Mouse (Mus musculus) embryonic facial prominence, embryonic 11.5 days (tissue): ENCODE results near the gene Elmo1. TPM values are rescaled to one million over a fixed set of nuclear protein-coding genes. Genes with fewer than 3 reads are reported as not detected.
"Not testable (repeated sequence)": the region's sequence is repeated elsewhere in the genome, so short reads cannot be mapped to it uniquely, and the experiment has no call there.

ENCODE experiments used
- ATAC-seq: fragments of 200-750 bp; cut with Nextera tagmentation; replicated peaks from 2 replicates; pipeline ENCODE4 v1.8.0; 2017; ENCODE audit warnings: low read depth; ENCODE audit not compliant: insufficient number of reproducible peaks, low FRiP score, low TSS enrichment
- DNase-seq: peaks from one replicate; pipeline ENCODE4 v3.0.0-alpha.2; 2015; ENCODE audit warnings: low spot score
- H3K27ac ChIP-seq: fragments of 300-500 bp; sonication (generic); replicated peaks from 2 replicates; pipeline ENCODE4 v1.5.1; 2014; ENCODE audit warnings: mild to moderate bottlenecking, low read depth, low read length, control low read depth
- H3K27me3 ChIP-seq: fragments of 300-500 bp; sonication (generic); 2 replicates; pipeline ENCODE4 v1.6.1; 2014; ENCODE audit warnings: mild to moderate bottlenecking, low read length, moderate library complexity, mixed read lengths; ENCODE audit not compliant: control insufficient read depth, insufficient read depth
- H3K36me3 ChIP-seq: fragments of 300-500 bp; sonication (generic); replicated peaks from 2 replicates; pipeline ENCODE4 v1.6.1; 2014; ENCODE audit warnings: low read depth, mild to moderate bottlenecking, low read length, moderate library complexity, mixed read lengths; ENCODE audit not compliant: control insufficient read depth, insufficient read depth
- H3K4me1 ChIP-seq: fragments of 300-500 bp; sonication (generic); 2 replicates; pipeline ENCODE4 v1.6.1; 2014; ENCODE audit warnings: low read length, mixed read lengths; ENCODE audit not compliant: control insufficient read depth, insufficient read depth
- H3K4me2 ChIP-seq: fragments of 300-500 bp; sonication (generic); 2 replicates; pipeline ENCODE4 v1.6.1; 2014; ENCODE audit warnings: low read depth, mild to moderate bottlenecking, control low read depth, low read length, moderate library complexity
- H3K4me3 ChIP-seq: fragments of 300-500 bp; sonication (generic); 2 replicates; pipeline ENCODE4 v1.5.1; 2014; ENCODE audit warnings: low read depth, low read length, control low read depth
- H3K9ac ChIP-seq: fragments of 300-500 bp; sonication (generic); replicated peaks from 2 replicates; pipeline ENCODE4 v1.6.1; 2014; ENCODE audit warnings: mild to moderate bottlenecking, control low read depth, low read length
- H3K9me3 ChIP-seq: fragments of 300-500 bp; sonication (generic); replicated peaks from 2 replicates; pipeline ENCODE4 v1.6.1; 2016; ENCODE audit warnings: mild to moderate bottlenecking, low read length, inconsistent platforms, mixed read lengths; ENCODE audit not compliant: control insufficient read depth
- WGBS: fragments of 180-500 bp; shearing (Covaris S2); extraction: QIAGEN DNeasy Blood & Tissue Kit; methylation state at CpG from one replicate; pipeline ENCODE4 v1.1.7; 2014; 5-methylcytosine and 5-hydroxymethylcytosine counted together
- polyA plus RNA-seq: library from polyadenylated mRNA; unstranded; fragments of >200 nt; fragmentation: Nextera tagmentation; extraction: Ambion mirVana; gene quantifications from 2 replicates; pipeline ENCODE4 v1.2.1, GENCODE M21; 2014

The Elmo1 gene
- polyA plus RNA-seq, 1 experiment from 2014 or later, result 8.8 TPM

DNA sequence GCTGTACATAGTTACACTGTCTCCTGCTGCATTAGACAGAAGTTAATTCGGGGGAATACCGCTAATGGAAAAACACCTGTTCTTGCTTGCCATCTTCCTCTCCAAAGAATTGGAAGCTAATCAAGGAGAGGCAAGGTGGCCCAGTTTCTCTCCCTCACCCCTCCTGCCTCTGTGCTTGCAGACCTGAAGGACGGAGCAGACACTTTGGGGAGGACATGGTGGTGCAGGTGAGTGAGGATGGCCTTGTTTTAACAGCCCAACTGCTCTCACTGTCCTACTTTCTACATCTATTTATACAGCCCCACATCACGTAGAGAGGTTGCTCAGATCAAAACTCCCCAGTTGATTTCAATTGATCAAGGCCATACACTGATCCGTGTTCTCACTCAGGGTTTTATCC lies 529.5 kb downstream of the Elmo1 start:
- Histone ChIP-seq H3K9ac (no peak overlapping the region), H3K27me3 (no peaks in the 10 kb centered on the region), H3K36me3 (no peaks in the 10 kb centered on the region), H3K4me1 (no peaks in the 10 kb centered on the region), H3K4me3 (no peak overlapping the region), H3K27ac (no peak overlapping the region), H3K4me2 (no peak overlapping the region), H3K9me3 (no peaks in the 10 kb centered on the region)
- ATAC-seq (no peak), DNase-seq (no peak)
- 88% methylated on average over 5 of the region's 5 CpGs for WGBS

DNA sequence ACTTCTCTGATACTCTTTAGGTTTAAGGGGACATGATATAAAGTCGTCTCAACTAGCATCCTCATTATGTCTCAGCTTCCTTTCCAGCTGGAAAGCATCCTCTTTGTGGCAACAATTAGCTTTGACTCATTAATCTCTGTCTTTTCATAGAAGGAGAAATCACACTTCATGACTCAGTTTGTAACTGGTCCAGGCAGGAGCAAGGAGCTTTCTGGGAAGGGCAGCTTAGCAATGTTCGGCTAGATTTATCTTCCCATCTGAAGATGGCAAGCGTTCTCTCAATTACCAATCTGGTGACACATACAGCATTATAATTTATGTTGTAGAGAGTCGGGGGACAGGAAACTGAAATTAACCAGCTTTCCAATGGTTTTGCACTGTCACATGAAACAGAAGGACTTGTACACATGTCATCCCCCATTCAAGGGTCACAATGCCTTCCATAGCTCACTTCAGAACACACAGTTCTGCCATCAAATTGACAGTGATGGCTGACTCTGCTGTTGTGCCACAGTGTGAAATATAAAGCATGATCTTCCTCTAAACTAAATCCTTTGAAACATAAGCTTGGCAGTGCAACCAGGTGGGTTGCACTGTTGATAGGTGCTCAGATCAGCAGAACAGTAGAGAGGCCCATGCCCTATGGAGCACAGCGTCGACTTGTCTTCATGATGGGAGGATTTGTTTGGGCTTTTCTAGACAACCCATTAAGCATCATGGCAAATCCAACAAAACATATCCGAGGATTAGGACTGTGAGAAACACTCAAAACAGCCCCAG lies 532.9 kb downstream of the Elmo1 start:
- ATAC-seq (no peak), DNase-seq (no peak)
- H3K9ac ChIP-seq, result no peak overlapping the region
- no peak overlapping the region for H3K27ac ChIP-seq
- H3K4me1 ChIP-seq, result no peaks in the 10 kb centered on the region
- no peaks in the 10 kb centered on the region for H3K36me3 ChIP-seq
- no peaks in the 10 kb centered on the region for H3K9me3 ChIP-seq
- WGBS, result 81% methylated on average over 7 of the region's 7 CpGs
- no peak overlapping the region for H3K4me2 ChIP-seq
- H3K4me3 ChIP-seq, result no peak overlapping the region
- H3K27me3 ChIP-seq, result no peaks in the 10 kb centered on the region

DNA sequence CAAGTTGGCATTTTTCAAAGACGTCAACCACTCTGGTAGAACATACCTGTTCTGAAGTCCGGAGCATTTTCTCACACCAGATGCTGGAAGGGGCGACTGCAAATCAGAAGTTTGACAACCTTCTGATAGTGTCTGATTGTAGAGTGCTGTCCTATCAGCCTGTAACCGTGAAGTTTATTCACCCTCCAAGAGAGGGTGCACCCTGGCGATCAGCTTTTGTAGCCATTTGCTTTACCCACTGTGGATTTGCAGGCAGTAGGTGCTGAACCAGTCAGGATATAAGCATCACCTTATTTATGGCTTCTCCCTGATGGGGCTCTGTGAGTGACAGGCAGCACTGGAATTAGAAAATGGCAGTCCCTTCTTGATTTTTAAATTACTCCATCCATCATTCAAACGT lies 537.4 kb downstream of the Elmo1 start:
- no peaks in the 10 kb centered on the region for H3K36me3 ChIP-seq
- H3K4me1 ChIP-seq, result no peaks in the 10 kb centered on the region
- no peaks in the 10 kb centered on the region for H3K9me3 ChIP-seq
- no peak overlapping the region for H3K4me2 ChIP-seq
- DNase-seq (no peak), ATAC-seq (no peak)
- no peak overlapping the region for H3K9ac ChIP-seq
- no peak overlapping the region for H3K4me3 ChIP-seq
- 90% methylated on average over 6 of the region's 6 CpGs for WGBS
- H3K27me3 ChIP-seq, result no peaks in the 10 kb centered on the region
- H3K27ac ChIP-seq, result no peak overlapping the region

DNA sequence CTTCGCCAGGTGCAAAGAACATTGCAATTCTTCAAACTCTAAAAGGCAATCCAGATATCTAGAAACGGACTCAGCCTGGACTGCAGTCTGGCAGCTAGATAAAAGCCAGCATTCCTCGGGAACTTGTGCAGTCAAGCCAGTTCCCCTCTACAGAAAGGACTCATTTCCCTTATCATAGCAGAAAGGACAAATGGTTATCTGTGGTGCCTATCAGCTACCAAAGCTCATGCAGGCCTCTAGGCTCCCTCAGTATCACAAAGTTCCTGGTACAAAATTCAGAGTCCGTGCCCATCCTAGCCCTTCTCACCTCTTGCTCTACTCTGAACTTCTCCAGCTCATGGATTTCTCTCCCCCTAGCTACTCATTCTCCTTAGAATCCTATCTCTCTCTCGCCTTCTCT lies 542.1 kb downstream of the Elmo1 start:
- Histone ChIP-seq H3K36me3 (no peaks in the 10 kb centered on the region), H3K9me3 (no peaks in the 10 kb centered on the region), H3K27ac (no peak overlapping the region), H3K4me3 (no peak overlapping the region), H3K9ac (no peak overlapping the region), H3K27me3 (no peaks in the 10 kb centered on the region), H3K4me1 (no peaks in the 10 kb centered on the region), H3K4me2 (no peak overlapping the region)
- ATAC-seq, result no peak
- 74% methylated on average over 5 of the region's 5 CpGs for WGBS
- DNase-seq, result no peak

DNA sequence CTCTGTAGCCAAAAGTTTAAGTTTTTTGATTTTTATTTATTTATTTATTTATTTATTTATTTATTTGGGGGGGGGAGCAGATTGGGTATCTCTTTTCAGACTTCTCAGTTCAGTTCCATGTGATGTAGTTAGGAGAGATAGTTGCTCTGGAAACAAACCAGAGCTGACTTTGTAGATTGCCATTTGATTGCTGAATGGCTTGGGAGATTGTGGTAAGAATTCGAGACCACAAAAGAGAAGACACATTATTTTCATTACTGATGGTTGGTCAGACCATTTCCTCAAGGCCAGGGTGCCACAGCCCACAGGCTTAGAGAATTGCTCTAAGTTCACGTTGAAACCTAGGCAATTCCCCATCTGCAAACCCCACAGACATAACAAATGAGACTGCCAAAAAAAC lies 544.3 kb downstream of the Elmo1 start:
- ATAC-seq, H3K9ac ChIP-seq, H3K4me2 ChIP-seq, H3K36me3 ChIP-seq, H3K4me1 ChIP-seq, H3K27ac ChIP-seq, DNase-seq, H3K4me3 ChIP-seq, H3K27me3 ChIP-seq, H3K9me3 ChIP-seq: not testable (repeated sequence)
- 93% methylated on average over 1 of the region's 2 CpGs for WGBS

DNA sequence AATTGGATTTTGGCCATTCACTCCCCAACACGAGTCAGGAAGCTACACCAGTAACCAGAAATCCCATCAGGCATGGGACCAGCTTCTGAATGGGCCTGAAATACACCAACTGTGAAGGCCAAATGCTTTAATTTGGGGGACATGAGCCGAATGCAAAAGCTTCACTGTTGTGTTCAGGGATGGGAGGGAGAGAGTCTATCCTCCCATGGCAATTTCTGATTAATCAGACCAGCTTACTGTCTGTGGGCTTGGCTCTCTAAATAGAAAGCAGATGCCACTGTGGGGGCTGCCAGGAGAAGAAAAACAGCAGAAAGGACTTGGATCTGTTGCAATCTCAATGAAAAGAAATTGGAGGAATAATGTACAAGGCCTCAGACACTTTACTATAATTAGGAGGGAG lies 545.2 kb downstream of the Elmo1 start:
- ATAC-seq (no peak), DNase-seq (no peak)
- Histone ChIP-seq H3K9me3 (no peaks in the 10 kb centered on the region), H3K27me3 (no peaks in the 10 kb centered on the region), H3K9ac (no peak overlapping the region), H3K27ac (no peak overlapping the region), H3K4me1 (no peaks in the 10 kb centered on the region), H3K4me3 (no peak overlapping the region), H3K4me2 (no peak overlapping the region), H3K36me3 (no peaks in the 10 kb centered on the region)
- WGBS, result 73% methylated on average over 2 of the region's 2 CpGs
